Mouse (Mus musculus) central nervous system, embryonic 11.5 days (tissue): ENCODE data around the gene Ush1g. TPM values are rescaled to one million over a fixed set of nuclear protein-coding genes. Genes with fewer than 3 reads are reported as not detected.

Experiments
- polyA plus RNA-seq: library from polyadenylated mRNA; depleted of rRNA; stranded (reverse); fragments of >200 nt; gene quantifications from 2 replicates; pipeline ENCODE4 v1.2.3, GENCODE M21; 2012; rRNA removed

Gene Ush1g
- 0.01 and 0.02 TPM in 2 replicates for polyA plus RNA-seq

DNA sequence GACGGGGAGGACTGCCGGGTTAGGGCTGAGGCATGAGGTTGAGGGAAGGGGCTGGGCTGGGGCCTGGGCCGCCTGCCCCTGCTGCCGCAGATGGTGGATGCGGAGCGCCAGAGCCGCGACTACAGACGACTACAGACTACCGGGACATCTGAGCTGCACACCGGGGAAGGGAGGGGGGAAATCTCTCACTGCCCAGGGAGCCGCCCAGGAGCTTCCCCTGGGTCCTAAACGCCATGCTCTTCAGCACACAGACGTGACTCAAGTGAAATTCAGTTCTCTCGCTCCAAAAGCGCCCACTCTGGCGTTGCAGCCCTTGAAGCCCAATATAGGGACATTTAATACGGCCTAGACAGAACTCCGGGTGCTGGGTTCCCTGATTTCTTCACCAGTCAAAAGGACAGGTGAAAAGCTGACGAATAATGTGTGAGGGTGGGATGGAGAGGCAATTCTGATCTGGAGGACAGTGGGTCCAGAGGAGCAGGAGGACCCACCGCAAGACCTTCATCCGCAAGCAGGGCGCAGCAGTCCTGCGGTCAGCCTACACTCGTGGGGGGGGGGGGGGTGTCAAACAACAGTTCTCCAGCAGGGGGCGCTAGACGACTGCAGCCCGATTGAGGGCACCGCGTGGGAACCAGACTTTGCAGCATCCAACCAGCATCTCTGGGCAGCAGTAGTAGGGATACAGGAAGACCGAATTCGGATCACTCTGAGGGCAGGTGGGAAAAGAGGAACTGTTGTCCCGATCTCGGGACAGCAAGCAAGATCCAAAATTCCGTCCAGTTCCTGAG lies at the start of gene Ush1g:
Gene Ush1g, minus strand, starts transcription at position 136 of the 788 bp plus-strand sequence.

DNA sequence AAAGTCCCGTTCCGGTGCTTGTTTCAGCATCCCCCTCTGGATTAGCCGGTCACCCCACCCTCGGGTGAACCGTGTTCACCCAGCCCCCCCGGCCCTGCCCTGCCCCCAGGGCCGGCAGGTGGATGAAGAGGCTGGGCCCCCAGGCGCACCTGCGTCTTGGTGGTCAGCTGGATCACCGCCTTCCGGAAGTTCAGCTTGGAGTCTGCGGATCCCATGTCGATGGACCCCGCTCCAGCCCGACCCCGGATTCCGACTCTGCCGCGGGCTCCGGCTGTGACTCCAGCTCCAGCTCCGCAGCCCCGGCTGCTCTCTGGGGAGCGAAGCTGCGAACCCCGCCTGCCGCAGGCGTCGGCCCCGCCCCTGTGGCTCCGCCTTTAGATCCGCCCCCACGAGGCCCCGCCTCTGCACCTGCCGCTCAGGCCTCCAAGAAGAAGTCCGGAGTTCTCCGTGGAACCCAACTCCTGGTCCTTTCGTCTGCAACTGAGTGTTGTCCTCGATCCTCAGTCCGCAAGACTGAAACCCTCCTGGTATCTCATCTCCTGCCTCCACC lies 45.6 kb upstream of the Ush1g start, which contains the start of gene Hid1:
Gene Hid1, minus strand, starts transcription at position 362 of the 550 bp plus-strand sequence.

DNA sequence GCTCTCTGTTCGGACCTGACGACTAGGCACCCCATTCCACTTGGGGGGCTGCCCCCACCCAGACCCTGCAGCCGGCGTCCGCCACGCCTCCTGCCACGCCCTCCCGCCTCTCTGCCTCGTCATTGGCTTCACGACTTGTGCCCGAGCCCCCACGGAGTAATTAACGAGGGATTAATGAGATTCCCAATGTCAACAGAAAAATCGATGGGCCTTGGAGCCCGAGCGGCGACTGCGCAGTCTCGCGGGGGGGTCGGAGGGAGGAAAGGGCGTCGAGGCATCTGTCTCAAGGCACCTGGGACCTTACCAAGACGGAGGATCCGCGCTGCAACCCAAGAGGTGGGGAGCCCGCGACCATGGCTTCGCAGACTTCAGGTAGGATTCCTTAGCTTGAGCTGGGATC lies 12.7 kb upstream of the Ush1g start, which contains the start of gene Otop3:
Gene Otop3, plus strand, starts transcription at position 201 of the 400 bp plus-strand sequence.

DNA sequence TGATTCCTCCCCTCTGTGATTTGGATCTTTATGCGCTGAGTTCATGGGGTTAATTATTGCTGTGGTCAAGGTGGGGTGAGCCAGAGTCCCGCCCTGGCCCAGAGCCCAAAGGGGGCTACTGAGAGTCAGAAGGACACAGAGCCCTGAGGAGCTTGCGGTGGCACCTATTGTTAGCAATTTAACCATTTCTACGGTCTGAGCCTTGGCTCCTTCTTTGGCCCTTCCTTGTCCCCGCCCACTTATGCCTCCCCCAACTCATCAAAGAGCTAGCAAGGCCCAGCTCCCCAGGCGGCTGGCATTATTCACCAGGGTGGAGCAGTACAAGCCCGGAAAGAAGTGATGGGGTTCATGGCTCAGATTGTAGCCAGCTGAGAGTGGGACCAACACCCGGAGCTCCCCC lies 15.0 kb downstream of the Ush1g start, which contains the start of gene Otop2:
Gene Otop2, plus strand, starts transcription at position 301 of the 400 bp plus-strand sequence.

DNA sequence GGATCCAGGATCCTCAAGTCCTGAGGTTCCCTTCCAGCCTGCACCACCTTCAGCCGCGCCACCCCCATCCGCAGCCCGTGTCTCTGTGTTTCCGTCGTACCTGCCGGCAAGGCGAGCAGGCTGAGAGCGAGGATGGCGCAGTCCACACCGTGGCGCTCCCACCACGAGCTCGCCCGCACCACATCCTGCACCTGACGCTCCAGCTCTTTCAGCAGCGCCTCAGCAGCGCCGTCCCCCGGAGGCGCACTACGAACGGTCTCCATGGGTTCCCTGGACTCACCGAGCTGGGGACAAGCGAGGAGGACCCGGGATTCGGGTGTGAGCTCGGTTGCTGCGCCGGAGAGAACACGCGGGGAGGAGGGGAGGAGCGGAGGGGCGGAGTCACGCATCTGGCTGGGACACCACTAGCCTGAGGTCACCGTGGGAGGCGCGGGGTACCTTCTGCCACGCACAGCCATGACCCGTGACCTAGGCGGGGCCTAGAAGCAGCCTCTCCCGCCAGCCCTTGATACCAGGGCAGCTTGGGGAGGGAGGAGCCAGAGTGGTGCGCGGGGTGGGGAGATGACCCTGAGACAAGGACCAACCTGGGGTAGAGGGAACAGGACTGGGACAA lies 24.5 kb downstream of the Ush1g start, which contains the start of gene Fads6:
Gene Fads6, minus strand, starts transcription at position 450 of the 613 bp plus-strand sequence.

DNA sequence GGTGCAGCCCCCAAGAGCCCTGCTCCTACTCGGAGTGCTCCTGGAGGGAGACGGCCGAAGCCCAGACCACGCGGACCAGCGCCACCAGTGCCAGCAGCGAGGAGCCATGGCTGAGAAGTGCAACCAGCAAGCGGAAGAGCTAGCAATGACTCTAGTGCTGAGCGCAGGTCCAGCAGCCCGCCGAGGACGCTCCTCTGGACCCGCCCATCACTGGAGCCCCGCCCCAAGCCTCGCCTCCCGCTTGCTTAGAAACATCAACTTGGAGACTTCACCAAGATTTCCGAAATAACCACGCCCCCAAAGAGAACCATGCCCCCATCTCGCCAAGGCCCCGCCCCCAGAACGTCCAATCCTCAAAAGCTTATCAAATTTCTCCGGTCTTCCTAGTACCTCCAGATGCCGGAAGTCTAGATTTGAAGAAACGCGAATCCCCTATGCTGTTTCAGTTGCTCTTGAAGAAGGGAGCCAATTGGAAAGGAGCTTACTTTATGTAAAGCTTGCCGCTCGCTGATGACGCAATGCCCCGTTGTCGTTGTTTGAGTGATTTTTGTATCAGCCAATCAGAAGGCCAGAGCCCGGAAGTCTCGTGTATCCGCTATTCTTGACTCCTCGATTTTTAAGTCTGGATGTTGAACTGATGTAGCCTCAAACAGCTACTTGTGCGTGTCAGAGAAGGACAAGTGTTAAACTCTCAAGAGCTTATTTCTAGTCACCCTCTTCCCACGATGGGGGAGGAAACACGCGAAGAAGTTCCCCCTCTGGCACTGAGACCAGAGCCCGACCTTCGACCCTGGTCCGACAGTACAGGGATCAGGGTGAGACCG lies 44.8 kb downstream of the Ush1g start, which contains the start of gene Fdxr:
Gene Fdxr, minus strand, starts transcription at position 271 of the 824 bp plus-strand sequence.

DNA sequence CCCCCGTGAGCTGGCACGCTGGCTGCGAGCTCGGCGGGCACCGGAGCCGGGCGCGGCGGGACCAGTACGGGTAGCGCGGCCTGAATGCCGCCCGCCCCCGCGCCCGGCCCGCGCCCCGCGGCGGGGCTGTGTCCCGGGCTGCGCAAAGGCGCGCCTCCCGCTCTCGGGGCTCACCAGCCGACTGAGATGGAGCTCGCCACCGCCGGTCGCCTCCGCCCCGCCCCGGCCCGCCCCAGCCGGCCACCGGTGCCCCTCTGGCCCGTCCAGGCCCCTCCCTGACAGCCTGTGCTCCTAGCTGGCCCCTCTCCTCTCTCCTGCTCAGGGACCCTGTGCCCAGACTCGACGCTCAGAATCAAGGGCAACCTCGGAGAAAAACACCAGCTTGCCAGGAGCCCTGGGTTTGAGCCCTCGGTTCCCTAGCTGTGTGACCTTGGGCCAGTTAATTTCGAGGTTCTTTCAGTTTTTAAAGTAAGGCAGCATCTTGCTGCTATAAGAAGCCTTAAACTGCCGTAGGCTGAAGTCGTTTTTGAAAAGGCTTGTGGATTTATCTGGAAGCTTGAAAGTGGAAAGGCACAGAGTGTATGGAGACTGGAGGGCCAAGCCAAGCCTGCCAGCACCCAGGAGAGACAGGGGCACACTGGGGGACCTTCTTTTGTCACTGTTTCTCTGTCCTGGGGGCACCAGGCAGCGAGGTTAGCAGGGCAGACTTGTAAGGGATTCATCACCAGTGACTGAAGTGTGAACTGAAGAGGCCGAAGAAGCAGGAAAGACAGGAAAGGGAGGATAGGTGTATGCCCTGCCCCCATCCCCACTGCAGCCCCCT lies 54.6 kb downstream of the Ush1g start, which contains the start of gene Grin2c:
Gene Grin2c, minus strand, starts transcription at position 183 of the 823 bp plus-strand sequence.

Other genes with a start within 250 kb of the Ush1g start
- gene Rab37, start 230.6 kb downstream of the Ush1g start, polyA plus RNA-seq = 1.4 and 2.0 TPM in 2 replicates
- gene Cd300lf, start 188.0 kb downstream of the Ush1g start, polyA plus RNA-seq = 0.20 and 0.29 TPM in 2 replicates
- gene Slc9a3r1, start 158.7 kb downstream of the Ush1g start, polyA plus RNA-seq = 28.0 and 39.8 TPM in 2 replicates
- 3.5 and 5.0 TPM in 2 replicates for gene Tmem104, start 134.6 kb downstream of the Ush1g start, polyA plus RNA-seq
- 20.7 and 23.2 TPM in 2 replicates for gene Nat9, start 134.2 kb downstream of the Ush1g start, polyA plus RNA-seq
- gene Grin2c, start 54.8 kb downstream of the Ush1g start, polyA plus RNA-seq = 1.1 and 1.7 TPM in 2 replicates
- 15.7 and 16.2 TPM in 2 replicates for gene Fdxr, start 45.0 kb downstream of the Ush1g start, polyA plus RNA-seq
- gene Fads6, start 24.4 kb downstream of the Ush1g start, polyA plus RNA-seq = 1.1 and 1.2 TPM in 2 replicates
- 0.06 and 0.19 TPM in 2 replicates for gene Otop2, start 14.9 kb downstream of the Ush1g start, polyA plus RNA-seq
- gene Otop3, start 12.7 kb upstream of the Ush1g start, polyA plus RNA-seq = 0.13 and 0.15 TPM in 2 replicates
- gene Hid1, start 45.7 kb upstream of the Ush1g start, polyA plus RNA-seq = 14.4 and 17.7 TPM in 2 replicates
- 29.3 and 33.6 TPM in 2 replicates for gene Cdr2l, start 59.9 kb upstream of the Ush1g start, polyA plus RNA-seq
- gene Mrpl58, start 81.7 kb upstream of the Ush1g start, polyA plus RNA-seq = 139 and 210 TPM in 2 replicates
- 593 and 879 TPM in 2 replicates for gene Atp5h, start 97.9 kb upstream of the Ush1g start, polyA plus RNA-seq
- 40.2 and 48.1 TPM in 2 replicates for gene Kctd2, start 98.1 kb upstream of the Ush1g start, polyA plus RNA-seq
- 0.10 TPM in 2 replicates for gene Trim80, start 118.5 kb upstream of the Ush1g start, polyA plus RNA-seq
- 0.04 TPM in 1 of 2 replicates, not detected in the other for gene Slc16a5, start 140.4 kb upstream of the Ush1g start, polyA plus RNA-seq
- gene Armc7, start 153.6 kb upstream of the Ush1g start, polyA plus RNA-seq = 5.2 and 5.9 TPM in 2 replicates
- 50.7 and 84.0 TPM in 2 replicates for gene Nt5c, start 169.8 kb upstream of the Ush1g start, polyA plus RNA-seq
- 491 and 541 TPM in 2 replicates for gene Jpt1, start 192.3 kb upstream of the Ush1g start, polyA plus RNA-seq
- gene Sumo2, start 214.2 kb upstream of the Ush1g start, polyA plus RNA-seq = 729 and 931 TPM in 2 replicates
- gene Nup85, start 242.4 kb upstream of the Ush1g start, polyA plus RNA-seq = 177 and 260 TPM in 2 replicates